Comparison of ENCODE assay signal across 10 mouse cellular contexts in the genomic region with DNA sequence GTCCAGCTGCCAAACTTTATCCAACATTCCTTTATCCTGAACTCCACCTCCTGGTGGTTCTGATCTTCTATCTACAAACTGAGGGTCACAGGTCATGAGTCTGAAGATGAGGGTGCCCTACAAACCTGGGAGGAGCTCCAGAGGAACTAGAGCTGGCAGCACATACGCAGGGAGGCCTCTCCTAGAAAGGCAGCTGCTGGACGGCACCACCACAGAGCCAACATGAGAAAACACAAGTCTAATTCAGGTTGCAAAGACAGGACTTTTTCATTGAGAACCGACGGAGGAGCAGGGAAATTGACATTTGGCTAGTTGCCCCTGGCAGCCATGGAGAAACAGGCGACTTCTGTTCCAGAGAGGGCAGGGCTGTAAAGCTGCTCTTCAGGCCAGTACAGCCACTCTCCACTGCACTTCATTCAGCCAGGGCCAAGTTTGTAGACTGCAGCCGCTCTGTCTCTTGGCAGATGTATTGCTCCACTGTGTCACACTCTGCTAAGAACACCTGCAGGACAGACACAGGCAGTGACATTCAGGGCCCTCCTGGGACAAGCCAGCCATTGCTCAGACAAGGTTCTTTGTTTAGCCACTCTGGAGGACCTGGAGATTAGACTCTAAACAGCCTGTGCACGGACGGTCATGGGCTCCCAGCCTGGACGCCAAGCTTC. TPM values are rescaled to one million over a fixed set of nuclear protein-coding genes. Genes with fewer than 3 reads are reported as not detected.
DNase-seq lines count a peak whose midpoint lies in the region; ATAC-seq and TF ChIP-seq lines count a peak whose summit lies in the region.
"Had no signal": no experiment of that assay in that cellular context is flagged by ENCODE, and none has a peak within 500 bp of the region (broad histone marks: within the 10 kb centered on the region; RNA-seq: fewer than 3 reads in every experiment).

No protein-coding gene starts in this region.

- WGBS in hindbrain, embryonic 14.5 days, result 74% methylated on average over 9 of the region's 9 CpGs
- WGBS in hindbrain, embryonic 10.5 days, result 93% methylated on average over 9 of the region's 9 CpGs

- no peak overlapping the region for H3K4me2 ChIP-seq in hindbrain, embryonic 14.5 days (replicated peaks)
- H3K4me2 ChIP-seq: lung, embryonic 15.5 days; stomach, embryonic 15.5 days had no signal

- no peaks in the 10 kb centered on the region for H3K4me1 ChIP-seq in hindbrain, embryonic 14.5 days (replicated peaks; ENCODE audit: control insufficient read depth, insufficient read depth, low read length)
- no peaks in the 10 kb centered on the region for H3K4me1 ChIP-seq in hindbrain, embryonic 10.5 days (replicated peaks)
- H3K4me1 ChIP-seq: lung, embryonic 15.5 days; stomach, embryonic 15.5 days had no signal

- peak; percentile 48 for DNase-seq in hindbrain, embryonic 14.5 days (ENCODE audit: low spot score)
- no peak for DNase-seq in hindbrain, embryonic 10.5 days (ENCODE audit: low spot score)
- peak; percentile 55 for DNase-seq in brain, embryonic 14.5 days (ENCODE audit: low read depth)
- peak; percentile 65 for DNase-seq in gastrocnemius, postnatal 10 days
- peak; percentile 12 to 27 for DNase-seq in left cerebral cortex, adult 18-20 months (ENCODE audit: low spot score in 2 of 2)
- DNase-seq in ovary, postnatal 14 days (ENCODE audit: low spot score), result peak; percentile 17
- DNase-seq in thymus, postnatal 14 days, result no peak
- no peak for DNase-seq in urinary bladder, adult 18-20 months (ENCODE audit: low spot score in 2 of 2)

- no peak for TF ChIP-seq POLR2A in brain, embryonic 14.5 days (IDR thresholded peaks at IDR 0.05; ENCODE audit: borderline replicate concordance, extremely low read depth, insufficient read depth, insufficient read length, poor library complexity, severe bottlenecking)

- H3K36me3 ChIP-seq in hindbrain, embryonic 14.5 days (replicated peaks; ENCODE audit: control insufficient read depth, insufficient read depth), result peaks cover 83% of the 10 kb centered on the region
- peaks cover 95% of the 10 kb centered on the region for H3K36me3 ChIP-seq in hindbrain, embryonic 10.5 days

- no peak overlapping the region for H3K4me3 ChIP-seq in hindbrain, embryonic 14.5 days (replicated peaks; ENCODE audit: low read length)
- H3K4me3 ChIP-seq in hindbrain, embryonic 10.5 days, result no peak overlapping the region
- H3K4me3 ChIP-seq: lung, embryonic 15.5 days; stomach, embryonic 15.5 days had no signal

- no peak overlapping the region for H3K27ac ChIP-seq in hindbrain, embryonic 14.5 days
- H3K27ac ChIP-seq in hindbrain, embryonic 10.5 days, result no peak overlapping the region
- H3K27ac ChIP-seq: lung, embryonic 15.5 days; stomach, embryonic 15.5 days had no signal

- H3K9me3 ChIP-seq in hindbrain, embryonic 14.5 days (ENCODE audit: control insufficient read depth, low read length), result no peaks in the 10 kb centered on the region
- peaks cover 15% of the 10 kb centered on the region for H3K9me3 ChIP-seq in hindbrain, embryonic 10.5 days
- H3K9me3 ChIP-seq: lung, embryonic 15.5 days; stomach, embryonic 15.5 days had no signal

- no peak overlapping the region for H3K9ac ChIP-seq in hindbrain, embryonic 14.5 days
- H3K9ac ChIP-seq: lung, embryonic 15.5 days; stomach, embryonic 15.5 days had no signal

- peak; percentile 88 for ATAC-seq in hindbrain, embryonic 14.5 days (ENCODE audit: low FRiP score)

- TF ChIP-seq CTCF in brain, embryonic 14.5 days (IDR thresholded peaks at IDR 0.05; ENCODE audit: borderline replicate concordance, extremely low read depth, insufficient read depth, insufficient read length), result no peak

- H3K27me3 ChIP-seq in hindbrain, embryonic 14.5 days (ENCODE audit: control insufficient read depth, insufficient read depth, low read length), result no peaks in the 10 kb centered on the region
- H3K27me3 ChIP-seq in hindbrain, embryonic 10.5 days (ENCODE audit: insufficient read depth, poor library complexity, severe bottlenecking), result no peaks in the 10 kb centered on the region
- H3K27me3 ChIP-seq: lung, embryonic 15.5 days; stomach, embryonic 15.5 days had no signal

RNA-seq across cellular contexts. Expression of a gene that starts 11.8 kb away (rescaled TPM):
- polyA plus RNA-seq in hindbrain, embryonic 14.5 days (2014; fragmentation: Nextera tagmentation; extraction: Ambion mirVana), result 207 and 215 TPM in 2 replicates
- 198 and 208 TPM in 2 replicates for polyA plus RNA-seq in hindbrain, embryonic 10.5 days (2016; fragmentation: Nextera tagmentation; extraction: Ambion mirVana)
- 97.9 and 117 TPM in 2 replicates for polyA plus RNA-seq in brain, embryonic 14.5 days (2012; rRNA removed)
- total RNA-seq in gastrocnemius, postnatal 10 days (2021), result 100 to 1,000 TPM; 158 to 160 TPM
- 100 to 1,000 TPM; 174 to 185 TPM for total RNA-seq in left cerebral cortex, adult 18-20 months (2021)

RNA-seq across cellular contexts. Expression of a gene that starts 11.9 kb away (rescaled TPM):
- polyA plus RNA-seq in hindbrain, embryonic 14.5 days (2014; fragmentation: Nextera tagmentation; extraction: Ambion mirVana), result 147 and 156 TPM in 2 replicates
- polyA plus RNA-seq in hindbrain, embryonic 10.5 days (2016; fragmentation: Nextera tagmentation; extraction: Ambion mirVana), result 114 and 126 TPM in 2 replicates
- polyA plus RNA-seq in brain, embryonic 14.5 days (2012; rRNA removed), result 94.0 and 97.4 TPM in 2 replicates
- total RNA-seq in gastrocnemius, postnatal 10 days (2021), result 10 to 100 TPM; 33.0 to 33.9 TPM
- total RNA-seq in left cerebral cortex, adult 18-20 months (2021), result 10 to 100 TPM; 80.1 to 82.2 TPM

RNA-seq across cellular contexts. Expression of a gene that starts 16.5 kb away (rescaled TPM):
- not detected in 2 replicates for polyA plus RNA-seq in hindbrain, embryonic 14.5 days (2014; fragmentation: Nextera tagmentation; extraction: Ambion mirVana)
- polyA plus RNA-seq in hindbrain, embryonic 10.5 days (2016; fragmentation: Nextera tagmentation; extraction: Ambion mirVana), result not detected in 2 replicates
- 0.59 and 0.68 TPM in 2 replicates for polyA plus RNA-seq in brain, embryonic 14.5 days (2012; rRNA removed)
- total RNA-seq in gastrocnemius, postnatal 10 days (2021), result not detected
- not detected for total RNA-seq in left cerebral cortex, adult 18-20 months (2021)

RNA-seq across cellular contexts. Expression of a gene that starts 34.4 kb away (rescaled TPM):
- 99.1 and 99.7 TPM in 2 replicates for polyA plus RNA-seq in hindbrain, embryonic 14.5 days (2014; fragmentation: Nextera tagmentation; extraction: Ambion mirVana)
- 86.1 and 92.8 TPM in 2 replicates for polyA plus RNA-seq in hindbrain, embryonic 10.5 days (2016; fragmentation: Nextera tagmentation; extraction: Ambion mirVana)
- 107 and 111 TPM in 2 replicates for polyA plus RNA-seq in brain, embryonic 14.5 days (2012; rRNA removed)
- total RNA-seq in gastrocnemius, postnatal 10 days (2021), result 10 to 100 TPM; 23.9 to 33.3 TPM
- 10 to 100 TPM; 73.4 to 73.6 TPM for total RNA-seq in left cerebral cortex, adult 18-20 months (2021)

Comparison
In these comparisons a context has a peak if more than half of its experiments do, and no peak if none do; other contexts are left out.
1. DNase-seq: peak in hindbrain, embryonic 14.5 days (single experiment), brain, embryonic 14.5 days (single experiment), gastrocnemius, postnatal 10 days (single experiment), left cerebral cortex, adult 18-20 months (2 of 2) and ovary, postnatal 14 days (single experiment); none in hindbrain, embryonic 10.5 days (single experiment), thymus, postnatal 14 days (single experiment) and urinary bladder, adult 18-20 months (0 of 2).